Mouse (Mus musculus) cerebellum, adult 8-10 months (tissue): ENCODE measurements around the gene Izumo1r.

Experiments used
- DNase-seq: peaks from one replicate; pipeline ENCODE4 v3.0.0; 2022

Gene Izumo1r

DNA sequence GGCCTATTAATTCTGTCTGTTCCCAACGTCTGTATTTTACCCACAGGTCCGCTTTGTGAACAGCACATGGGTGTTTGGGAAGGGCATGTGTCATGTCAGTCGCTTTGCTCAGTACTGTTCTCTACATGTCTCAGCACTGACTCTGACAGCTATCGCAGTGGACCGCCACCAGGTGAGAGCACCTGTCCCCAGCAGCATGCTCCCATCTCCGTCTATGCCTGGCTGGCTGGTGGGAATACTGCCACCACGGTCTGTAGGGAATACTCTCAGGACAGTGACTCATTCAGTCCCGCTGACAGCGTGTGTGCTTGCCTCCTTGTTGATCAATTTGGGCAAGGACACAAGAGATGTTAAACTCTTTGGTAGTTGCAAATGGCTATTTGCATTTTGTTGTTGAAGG is 39.0 kb downstream of the Izumo1r start:
- DNase-seq = no peak

DNA sequence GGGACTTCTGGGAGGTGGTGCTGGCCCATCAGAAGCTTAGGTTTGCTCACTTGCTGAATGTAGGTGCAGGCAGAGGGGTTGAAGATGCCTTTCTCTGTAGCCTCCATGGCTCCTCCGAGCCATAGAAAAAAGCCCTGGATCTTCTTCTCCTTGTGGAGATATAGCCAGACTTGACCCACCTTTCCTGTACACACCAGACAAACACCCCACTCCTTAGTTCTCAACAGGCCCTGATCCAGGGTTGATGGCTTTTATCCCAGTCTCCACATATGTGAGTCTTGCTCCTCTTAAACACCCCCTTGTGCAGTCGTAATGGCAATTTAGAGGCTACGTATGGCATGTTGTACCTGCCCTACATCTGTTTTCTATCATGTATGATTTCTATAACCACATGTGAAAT is 40.6 kb downstream of the Izumo1r start:
- DNase-seq = no peak

DNA sequence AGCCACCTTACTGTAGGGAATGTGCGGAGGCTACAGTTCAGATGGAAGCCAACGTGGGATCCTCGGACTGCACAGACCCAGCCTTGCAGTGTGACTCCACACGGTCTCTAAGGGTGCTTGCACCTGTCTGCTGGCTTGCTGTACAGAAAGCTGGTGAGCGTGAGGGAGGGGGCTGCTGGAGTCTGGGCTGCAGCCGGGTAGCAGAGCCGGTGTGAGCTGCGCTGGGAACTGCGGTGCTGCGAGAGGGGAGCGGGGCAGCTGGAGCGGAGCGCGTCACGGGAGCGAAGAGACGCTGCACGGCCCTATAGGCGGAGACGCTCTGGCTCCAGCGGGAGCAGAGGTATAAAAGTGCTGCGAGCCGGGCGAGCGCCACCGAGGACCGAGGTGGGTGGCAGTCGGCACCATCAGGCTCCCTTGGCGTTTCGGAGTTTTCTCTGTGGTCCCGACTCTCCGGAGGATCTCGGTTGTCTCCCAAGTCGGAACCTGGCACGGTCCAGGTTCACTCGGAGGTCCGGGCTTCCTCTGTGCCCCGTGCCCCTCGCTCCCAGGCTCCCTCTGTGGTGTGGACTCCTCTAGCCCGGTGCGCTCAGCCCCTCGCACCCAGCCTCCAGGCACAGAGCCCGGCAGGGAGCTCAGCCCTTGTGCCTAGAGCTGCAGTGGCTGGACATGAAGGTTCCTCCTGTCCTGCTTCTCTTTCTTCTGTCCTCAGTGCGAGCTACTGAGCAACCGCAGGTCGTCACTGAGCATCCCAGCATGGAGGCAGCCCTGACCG is 43.7 kb downstream of the Izumo1r start, which contains the start of gene Gpr83:
TSS of gene Gpr83 (plus strand) at position 343 of the 772 bp plus-strand sequence.
- no peak for DNase-seq

DNA sequence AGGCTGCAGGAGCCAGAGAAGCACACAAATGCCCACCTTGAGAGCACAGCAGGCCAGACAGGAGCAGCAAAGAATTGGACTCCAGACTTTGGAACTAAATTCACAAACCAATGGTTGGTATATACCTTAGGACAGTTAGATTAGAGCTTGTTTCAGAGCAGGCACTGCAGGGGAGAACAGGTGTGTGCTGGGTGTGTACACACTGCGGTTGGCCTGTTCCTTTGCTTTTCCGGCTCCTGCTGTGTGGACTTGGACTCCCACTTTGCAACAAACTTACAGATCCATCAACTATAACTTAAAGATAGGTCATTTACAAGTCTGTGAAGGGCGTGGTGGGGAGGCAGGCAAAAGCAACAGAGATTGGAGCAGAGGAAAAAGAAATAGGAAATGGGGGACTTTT is 45.0 kb downstream of the Izumo1r start:
- DNase-seq = no peak

DNA sequence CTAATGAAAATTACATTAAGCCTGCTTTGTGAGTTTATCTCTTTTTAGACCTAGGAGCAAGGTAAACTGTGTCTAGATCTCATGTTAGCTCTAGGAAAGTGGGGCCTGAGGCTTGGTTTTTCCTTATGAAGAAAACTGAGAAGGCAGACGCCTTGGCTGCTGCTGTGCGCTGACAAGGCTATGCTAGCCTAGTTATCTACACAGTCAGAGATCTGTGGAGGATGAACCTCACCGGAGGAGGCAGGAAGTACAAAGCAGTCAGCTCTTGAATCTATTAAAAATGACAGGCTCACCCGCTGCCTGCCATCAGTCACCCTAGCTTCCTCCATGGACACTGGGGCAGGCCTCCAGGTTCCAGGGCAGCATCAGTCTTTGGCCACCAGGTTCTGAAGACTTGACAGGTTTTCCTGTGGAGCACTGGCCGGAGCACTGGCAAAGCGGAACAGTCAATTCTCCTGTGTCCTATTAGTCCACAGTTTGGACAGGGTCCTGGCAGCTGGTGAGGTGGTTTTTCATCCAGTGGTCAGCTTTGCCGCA is 45.5 kb downstream of the Izumo1r start:
- DNase-seq = no peak

DNA sequence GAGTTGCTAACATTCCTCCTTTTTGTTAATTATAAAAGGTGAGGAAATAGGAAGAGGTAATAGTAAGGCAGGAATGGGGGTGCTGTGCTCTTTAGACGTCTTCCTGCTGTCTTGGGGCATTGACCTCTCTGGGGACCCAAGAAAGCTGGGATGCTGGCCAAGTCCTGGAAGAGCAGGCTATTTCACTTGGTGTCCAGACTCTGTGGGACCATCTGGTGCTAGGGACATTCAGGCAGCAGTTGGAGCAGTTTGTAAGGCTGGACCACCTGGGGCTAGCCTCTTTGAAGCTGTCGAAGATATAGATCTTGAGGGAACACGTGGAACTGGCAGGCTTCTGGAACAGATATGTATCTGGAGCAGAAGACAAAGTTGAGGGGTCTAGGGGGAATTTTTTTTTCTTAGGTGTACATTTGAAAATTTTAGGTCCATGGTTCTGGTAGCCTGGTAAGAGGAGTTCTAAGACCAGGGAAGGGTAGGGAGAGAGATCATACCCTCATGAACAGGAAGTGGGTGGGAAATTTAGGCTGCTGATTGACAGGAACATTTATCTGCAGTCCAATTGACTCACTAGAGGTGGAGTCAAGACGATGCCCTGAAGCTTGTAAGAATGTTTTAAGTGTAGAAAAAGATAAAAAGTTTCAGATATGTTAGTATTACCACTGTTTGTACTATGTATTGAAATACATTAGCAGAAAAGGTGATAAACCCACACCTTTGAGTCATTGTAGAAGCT is 46.7 kb downstream of the Izumo1r start:
- DNase-seq = no peak

DNA sequence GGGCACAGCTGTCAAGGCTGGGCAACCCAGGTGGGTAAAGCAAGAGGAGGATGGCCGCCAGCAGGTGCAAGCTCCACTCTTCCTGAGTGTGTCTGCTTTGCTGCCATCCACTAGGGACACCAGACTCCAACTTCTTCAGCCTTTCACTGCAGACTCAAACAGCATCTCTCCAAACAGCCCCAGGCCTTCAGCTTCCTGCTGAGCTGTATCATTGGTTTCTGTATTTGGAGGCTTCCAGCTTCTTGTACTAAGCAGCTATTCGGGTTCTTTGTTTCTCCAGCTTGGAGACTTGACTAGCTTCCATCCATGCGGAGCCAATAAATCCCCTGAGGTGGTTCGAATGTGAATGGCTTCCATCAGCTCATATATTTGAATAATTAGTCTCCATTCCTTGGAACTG is 49.2 kb downstream of the Izumo1r start:
- no peak for DNase-seq

DNA sequence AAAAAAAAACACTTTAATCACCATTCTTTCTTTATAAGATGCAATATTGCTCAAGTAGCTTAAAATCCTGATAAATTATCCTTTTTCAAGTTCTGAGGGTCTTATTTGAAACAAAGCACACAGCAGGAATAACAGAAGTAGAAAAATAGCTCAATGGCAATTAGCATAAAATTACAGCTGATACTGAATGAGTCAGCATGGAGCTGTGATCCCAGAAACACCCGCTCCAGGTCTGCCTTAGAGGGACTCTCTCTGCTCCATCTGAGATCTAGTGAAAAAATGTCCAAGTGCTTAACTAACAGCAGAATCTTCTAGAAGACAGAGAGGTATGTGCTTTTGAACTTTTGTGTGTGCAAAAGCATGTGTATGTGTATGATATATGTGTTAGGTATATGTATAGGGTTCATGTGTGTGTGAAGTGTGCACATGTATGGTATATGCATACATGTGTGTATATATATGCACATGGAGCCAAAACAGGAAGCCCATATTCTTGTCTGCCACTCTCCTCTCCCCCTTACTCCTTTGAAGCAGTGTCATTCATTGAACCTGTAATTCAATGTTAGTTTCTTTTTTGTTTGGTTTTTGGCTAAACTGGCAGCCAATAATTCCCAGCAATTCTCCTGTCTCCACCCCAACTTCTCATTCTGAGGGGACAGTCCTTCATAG is 55.3 kb downstream of the Izumo1r start:
- no peak for DNase-seq

DNA sequence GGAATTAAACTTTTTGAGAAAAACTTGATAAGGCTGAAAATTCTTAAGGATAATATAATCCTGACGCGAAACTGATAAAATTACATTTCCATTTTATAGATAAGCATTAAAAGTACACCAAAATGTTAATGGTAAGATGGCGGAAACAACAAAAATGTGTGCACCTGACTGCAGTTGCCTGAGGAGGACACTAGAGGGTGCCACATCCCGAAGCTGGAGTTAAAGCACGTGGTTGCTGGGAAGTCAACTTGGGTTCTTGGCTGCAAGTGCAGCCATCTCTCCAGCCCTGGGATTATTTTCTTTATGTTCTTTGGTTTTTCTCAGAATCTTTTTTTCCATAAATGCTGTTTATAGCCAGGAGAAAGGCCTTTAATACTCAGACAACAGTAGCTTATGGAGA is 57.3 kb downstream of the Izumo1r start:
- DNase-seq = no peak

DNA sequence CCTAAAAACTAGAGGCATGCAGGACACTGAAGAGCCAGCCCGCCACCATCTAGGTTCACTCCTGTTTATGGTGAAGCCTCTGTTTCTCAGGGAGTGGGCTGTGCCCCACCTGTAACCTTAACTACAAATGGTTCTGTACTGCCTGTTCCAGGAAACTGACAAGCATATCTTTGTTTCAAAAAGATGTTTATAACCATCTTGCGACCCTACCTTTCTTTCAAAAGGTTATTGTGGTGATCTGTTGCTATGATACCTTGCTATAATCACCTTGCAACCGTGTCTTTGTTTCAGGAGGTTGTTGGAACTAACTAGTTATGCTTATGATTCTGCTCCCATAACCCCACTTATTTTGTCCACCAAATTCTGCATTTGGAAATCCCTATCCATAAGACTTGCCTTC is 59.8 kb downstream of the Izumo1r start:
- DNase-seq = no peak

DNA sequence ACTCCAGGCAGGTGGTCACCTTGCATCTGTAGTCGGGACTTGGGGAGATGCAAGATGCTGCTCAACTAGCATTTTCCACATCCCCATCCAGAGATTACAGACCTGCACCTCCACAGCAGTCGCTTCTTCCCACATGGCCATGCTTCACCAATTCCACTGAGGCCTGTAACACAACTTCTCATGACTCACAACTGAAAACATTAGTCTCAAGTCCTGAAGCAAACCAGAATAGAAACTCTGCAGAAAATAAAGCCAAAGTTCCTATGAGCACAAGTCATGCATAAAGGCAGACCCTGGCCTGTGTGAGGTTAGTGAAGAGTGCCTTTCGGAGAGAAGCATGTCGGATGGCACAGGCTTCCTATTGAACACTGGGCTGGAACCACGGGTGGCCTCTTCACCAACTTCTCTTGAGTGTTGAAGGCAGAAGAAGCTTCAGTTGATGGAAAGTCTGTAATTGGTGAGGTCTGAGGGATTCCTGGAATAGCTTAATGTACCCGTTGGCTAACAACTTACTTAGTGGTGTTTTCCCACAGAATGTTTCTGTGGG is 60.4 kb downstream of the Izumo1r start:
- DNase-seq = no peak

DNA sequence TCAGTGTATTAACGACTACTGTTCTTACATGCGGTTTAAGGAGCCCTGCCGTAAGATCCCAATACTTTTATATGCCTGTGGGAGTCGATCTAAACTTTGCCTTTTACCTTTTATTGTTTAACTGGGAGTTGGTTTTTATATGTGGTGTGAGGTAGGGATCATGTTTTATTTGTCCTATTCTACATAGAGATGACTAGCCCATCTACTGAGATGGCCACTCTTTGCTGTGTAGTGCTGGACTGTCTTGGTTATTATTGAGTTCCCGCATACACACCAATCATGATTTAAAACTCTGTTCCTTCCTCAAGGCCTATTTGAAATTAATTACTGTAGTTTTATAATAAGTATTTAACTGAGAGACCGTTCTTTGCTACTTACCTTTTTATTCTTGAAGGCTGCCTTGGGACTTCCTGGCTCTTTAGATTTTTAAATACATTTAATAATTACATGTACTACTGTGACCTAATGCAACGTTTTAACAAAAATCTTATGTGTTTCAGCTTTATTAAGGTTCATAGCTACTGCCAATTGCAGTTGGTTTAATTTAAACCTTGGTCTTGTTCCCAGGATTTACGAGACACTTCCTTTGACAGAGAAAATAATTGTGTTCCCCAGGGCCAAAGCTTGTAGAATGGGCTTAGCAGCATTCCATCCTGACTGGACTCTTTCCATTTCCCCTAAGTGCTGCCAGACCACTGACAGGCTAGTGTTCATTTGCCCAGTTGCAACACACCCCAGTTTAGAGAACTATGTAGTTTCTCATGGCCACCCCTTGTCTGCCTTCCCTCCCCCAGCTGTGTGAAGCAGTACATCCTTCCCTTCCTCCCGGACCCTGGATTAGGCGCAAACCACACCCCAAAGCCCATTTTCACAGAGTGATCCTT is 61.6 kb downstream of the Izumo1r start:
- no peak for DNase-seq

DNA sequence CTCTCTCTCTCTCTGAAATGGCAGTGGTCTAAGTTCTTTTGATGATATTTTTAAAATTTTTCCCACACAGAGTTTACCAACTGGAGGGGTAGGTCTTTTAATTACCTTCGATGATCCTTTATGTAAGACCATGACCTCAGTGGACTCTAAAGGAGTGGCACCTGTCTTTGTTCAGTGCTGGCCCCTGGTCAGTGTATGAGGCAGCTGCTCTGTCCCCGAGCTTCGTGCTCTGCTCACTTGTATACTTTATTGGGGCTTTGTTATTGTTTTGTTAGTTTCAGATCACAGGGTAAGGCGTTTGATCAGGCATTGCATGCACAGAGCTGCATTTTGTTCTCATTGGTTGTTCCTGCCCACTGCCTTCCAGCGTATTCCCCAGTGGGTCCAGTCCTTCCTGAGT is 63.8 kb downstream of the Izumo1r start:
- no peak for DNase-seq

DNA sequence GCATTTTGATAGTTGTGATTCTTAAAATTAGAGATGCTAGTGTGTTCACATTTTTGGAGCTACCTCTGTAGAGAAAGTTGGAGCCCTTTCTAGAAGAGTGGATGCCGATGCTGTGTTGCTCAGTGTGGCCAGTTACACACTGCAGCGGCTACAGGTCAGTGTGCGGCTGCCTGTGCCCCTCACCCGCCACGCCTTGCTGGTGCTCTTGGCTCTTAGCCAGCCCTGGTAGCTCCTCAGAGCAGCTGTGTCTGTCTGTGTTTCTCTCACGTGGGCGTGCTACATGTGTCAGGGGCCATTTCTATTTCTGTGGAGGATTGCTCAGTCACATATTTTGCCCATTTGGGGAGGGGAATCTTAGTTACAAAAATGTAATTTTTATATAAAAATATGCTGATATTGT is 64.2 kb downstream of the Izumo1r start:
- no peak for DNase-seq
